Mouse (Mus musculus) heart, postnatal 36 days (tissue): ENCODE data around the gene Acbd6. TPM values are rescaled to one million over a fixed set of nuclear protein-coding genes. Genes with fewer than 3 reads are reported as not detected.
A peak's percentile ranks its signal among the peaks of the same experiment; 100 is the strongest.

Experiments used
- DNase-seq, 2 experiments: peaks; one replicate each; pipeline ENCODE4 v3.0.0; 2021 to 2022
- intact Hi-C: fragments of 180-260 bp; cut with DNase I; formaldehyde crosslinking; loops from one replicate; pipeline ENCODE4 v1.15.1; 2025
- total RNA-seq, 2 experiments: library from RNA; stranded (reverse); gene quantifications; 2 replicates each; pipeline ENCODE4 v1.2.3; 2021

The Acbd6 gene
- total RNA-seq, 2 experiments from 2014 or later = 59.0 to 66.0 TPM

DNA sequence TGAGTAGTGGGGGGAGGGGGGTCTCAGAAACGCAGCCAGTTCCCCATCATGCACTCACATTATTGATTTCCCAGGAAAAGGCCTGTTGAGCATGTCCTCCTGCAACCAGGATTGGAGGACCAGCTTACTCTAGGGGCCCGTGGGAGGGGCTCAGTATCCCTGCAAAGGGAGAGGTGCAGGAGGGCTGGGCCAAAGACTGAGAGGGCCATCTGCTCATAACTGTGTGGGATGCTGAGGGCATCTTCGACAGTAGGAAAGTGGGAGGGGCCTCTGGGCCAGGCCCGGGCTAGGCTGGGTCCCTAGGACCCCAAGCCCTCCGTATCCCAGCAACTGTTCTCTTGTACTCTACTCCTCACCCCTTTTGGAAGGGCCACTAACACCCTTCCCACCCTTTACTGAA, 146.3 kb downstream of the Acbd6 start:
- intact Hi-C loops = no loop called here

GRCm38 (mm10) chr1:155713306-155713705, 155.4 kb downstream of the Acbd6 start:
- no peak for DNase-seq

More for the DNA sequence above, 146.3 kb downstream of the Acbd6 start:
- DNase-seq = no peak

DNA sequence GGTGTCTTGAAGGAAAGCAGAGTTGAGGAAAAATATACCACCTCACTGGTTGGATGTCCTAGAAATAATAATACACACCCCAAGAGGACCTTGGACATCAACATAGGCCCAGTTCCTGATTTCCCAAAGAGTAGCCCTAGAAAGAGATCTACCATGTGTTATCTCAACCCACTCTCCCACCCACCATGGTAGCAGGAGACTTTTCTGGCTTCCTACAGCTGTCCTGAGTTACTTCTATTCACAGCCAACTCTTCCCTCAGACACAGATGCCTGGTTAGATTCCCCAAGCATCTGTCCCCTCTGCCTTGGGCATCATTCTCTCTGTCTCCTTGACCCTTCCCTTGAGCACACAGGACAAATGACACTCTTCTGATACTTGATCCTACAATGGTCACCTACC, 157.4 kb downstream of the Acbd6 start:
- DNase-seq = no peak
- intact Hi-C loops = no loop called here

More at GRCm38 (mm10) chr1:155713306-155713705, 155.4 kb downstream of the Acbd6 start:
- intact Hi-C loops = no loop called here

GRCm38 (mm10) chr1:155717301-155717700, 159.4 kb downstream of the Acbd6 start:
- intact Hi-C loops = no loop called here
- DNase-seq = no peak

GRCm38 (mm10) chr1:155718851-155719250, 160.9 kb downstream of the Acbd6 start:
- DNase-seq = no peak
- intact Hi-C loops = no loop called here

DNA sequence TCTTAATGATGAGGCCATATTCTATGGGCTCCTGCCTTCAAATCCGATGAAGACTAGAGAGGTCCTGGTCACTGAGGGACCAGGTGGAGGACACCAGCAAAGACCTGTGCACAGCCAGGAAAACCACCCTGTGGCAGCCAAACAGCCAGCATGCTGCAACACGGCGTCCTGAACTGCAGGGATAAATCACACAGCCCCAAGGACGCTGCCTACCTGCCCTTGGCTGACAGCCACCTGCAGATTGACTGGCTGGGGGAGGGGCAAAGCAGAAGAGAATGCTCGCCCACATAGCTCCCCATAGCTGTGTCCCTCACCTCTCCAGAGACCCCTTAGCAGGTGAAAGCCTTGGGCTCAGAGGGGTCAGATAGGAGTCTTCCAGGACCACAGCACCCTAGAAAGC, 162.1 kb downstream of the Acbd6 start:
- intact Hi-C loops = no loop called here
- no peak for DNase-seq

DNA sequence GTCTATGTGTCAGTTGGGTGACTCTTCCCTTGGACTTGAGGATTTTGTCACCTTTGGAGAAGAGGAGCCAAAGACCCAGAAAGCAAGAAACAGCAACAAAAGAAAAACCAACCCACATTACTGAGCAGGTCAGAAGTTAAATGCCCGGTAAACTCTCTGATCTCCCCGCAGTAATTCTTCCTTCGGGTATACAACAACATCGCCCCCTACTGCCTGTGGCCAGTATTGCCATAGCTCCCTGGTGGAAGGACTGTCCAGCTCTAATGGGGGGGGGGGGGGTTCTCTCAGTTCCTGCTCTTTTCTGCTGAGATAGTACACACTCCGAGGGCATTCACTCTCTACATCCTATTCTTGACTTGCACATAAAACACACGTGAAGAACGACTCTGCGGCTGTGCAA, 163.5 kb downstream of the Acbd6 start:
- intact Hi-C loops = loop anchor here (1.0 kb wide), 1 partner anchor 146 kb away; no protein-coding TSS in a partner anchor
- peak; percentile 21 to 62 for DNase-seq

GRCm38 (mm10) chr1:155722185-155722584, 164.3 kb downstream of the Acbd6 start:
- DNase-seq = peak in 1 of 2 experiments; percentile 11
- intact Hi-C loops = no loop called here

- no peak for DNase-seq
- intact Hi-C loops = no loop called here
Measured at GRCm38 (mm10) chr1:155724301-155724700, 166.4 kb downstream of the Acbd6 start.

- no peak for DNase-seq
- intact Hi-C loops = no loop called here
Measured at GRCm38 (mm10) chr1:155725876-155726275, 168.0 kb downstream of the Acbd6 start.

DNA sequence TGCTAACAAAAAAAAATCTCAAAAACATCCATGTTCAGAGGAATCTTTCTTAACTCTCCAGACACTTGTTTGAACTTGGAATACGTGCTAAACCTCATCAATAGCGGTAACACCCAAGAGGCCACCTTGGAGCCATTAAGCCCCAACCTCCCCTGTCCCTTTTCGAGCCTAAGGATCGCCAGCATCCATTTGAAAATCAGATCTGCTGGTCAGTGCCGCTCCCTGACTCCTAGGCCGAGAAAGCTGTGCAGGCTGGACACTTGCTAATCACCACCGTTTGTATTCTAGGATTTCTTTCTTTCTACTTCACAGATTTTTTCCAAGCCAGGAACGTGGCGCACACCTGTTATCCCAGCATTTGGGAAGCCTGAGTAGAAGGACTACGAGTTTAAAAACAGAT, 169.9 kb downstream of the Acbd6 start:
- intact Hi-C loops = no loop called here
- no peak for DNase-seq

DNA sequence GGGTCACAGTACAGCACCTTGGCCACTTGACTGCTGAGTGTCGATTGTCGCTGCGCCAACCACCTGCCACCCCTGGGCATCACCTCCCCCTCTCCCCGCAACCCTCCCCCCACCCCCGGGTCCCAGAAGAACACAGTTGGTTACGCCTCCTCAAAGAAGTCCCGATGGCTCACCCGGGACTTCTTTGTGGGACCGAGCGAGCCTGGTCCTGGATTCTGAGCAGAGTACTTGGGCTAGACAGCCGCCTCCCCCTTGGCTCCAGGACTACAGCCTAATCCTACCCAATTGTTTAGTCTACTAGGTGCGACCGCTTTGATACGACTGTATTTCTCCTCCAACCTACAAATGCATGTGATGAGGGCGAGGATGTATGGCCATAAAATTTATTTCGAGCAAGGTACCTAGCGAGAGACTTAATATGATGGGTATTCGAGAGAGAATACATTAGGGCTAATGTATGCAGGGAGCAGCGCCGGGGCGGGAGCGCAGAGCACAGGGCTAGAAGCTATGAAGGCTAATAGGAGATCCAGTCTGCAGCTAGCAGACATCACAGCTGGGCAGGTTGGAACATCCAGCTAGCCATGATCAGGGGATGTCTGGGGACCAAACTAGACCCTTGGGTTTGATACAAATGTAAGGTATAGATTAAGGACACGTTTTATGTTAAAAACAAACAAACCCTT, 171.3 kb downstream of the Acbd6 start:
- intact Hi-C loops = no loop called here
- DNase-seq = no peak

DNA sequence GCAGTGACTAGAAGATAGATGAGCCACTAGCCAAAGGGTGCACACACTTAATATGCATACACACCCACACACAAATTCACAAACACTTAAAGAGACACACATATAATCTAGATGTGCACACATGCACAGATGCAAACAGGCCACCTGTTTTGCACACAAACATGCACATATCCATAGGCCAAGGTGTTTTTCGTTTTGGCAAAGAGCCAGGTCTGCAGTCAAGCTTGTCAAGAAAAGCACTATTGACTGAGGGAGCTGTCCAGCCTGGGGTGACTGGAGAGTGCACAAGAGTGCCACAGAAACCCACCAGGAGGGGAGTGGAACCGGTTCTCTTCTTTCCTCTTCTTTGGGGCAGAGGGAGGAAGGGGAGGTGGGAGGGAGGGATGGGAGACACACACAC, 173.2 kb downstream of the Acbd6 start:
- DNase-seq = no peak
- intact Hi-C loops = no loop called here

GRCm38 (mm10) chr1:155736096-155736825, 178.3 kb downstream of the Acbd6 start:
- intact Hi-C loops = no loop called here
- DNase-seq = no peak

- intact Hi-C loops = no loop called here
- DNase-seq = peak in 1 of 2 experiments; percentile 4
Measured at GRCm38 (mm10) chr1:155737017-155737808, 179.3 kb downstream of the Acbd6 start.

DNA sequence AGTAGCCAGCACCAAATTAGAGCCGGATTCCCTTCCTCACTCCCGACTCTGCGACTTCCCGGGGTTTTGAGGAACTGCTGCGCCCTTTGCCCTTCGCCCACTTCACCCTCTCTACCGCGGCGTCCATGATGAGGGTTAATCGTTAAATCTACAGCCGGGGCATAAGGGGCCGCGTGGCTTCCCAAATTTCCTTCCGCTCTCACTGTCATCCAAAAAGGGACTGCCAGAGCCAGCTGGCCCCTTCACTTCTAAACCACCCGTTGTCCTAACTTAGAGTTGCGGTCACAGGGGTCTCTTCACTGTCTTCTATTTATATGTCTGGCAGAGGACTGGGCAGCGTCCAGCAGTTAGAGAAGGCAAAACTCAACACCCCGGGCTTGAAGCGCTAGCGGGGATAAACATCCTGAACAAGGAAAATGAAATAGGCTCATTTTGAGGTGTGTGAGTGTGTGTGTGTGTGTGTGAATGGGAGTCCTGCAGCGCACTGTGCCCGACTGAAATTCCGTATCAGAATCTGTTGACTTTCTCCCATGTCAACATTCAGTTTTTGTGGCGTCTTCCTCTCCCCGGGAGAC, 180.0 kb downstream of the Acbd6 start:
- intact Hi-C loops = no loop called here
- no peak for DNase-seq

Other genes with a start within 250 kb of the Acbd6 start
- 10 to 100 TPM; 31.2 to 32.2 TPM for gene Xpr1, start 140.7 kb upstream of the Acbd6 start, total RNA-seq
- gene Lhx4, start 193.6 kb downstream of the Acbd6 start, total RNA-seq = not detected